Mouse (Mus musculus) lung, postnatal 4 days (tissue): ENCODE data around the gene Kcnq1.

ENCODE experiments used
- DNase-seq, 2 experiments: peaks; one replicate each; pipeline ENCODE4 v3.0.0; 2021

Kcnq1 gene

DNA sequence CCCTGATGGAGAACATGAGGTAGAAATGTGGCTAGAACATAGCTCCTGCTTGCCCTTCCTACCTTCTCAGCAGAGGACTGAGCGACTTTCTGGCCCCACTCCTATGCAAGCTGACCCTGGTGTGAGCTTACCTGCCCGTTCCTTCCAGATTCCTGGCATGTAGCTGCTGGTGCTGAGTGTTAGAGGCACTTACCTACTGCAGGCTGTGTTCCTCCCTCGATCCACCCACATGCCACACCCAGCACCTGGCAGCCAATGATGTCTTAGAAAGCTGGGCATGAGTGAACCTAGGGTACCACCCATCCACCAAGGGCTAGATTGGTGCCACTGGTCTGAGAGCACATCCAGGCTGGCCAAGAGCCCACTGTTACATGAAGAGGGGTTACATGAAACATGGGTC is 12.3 kb upstream of the Kcnq1 start:
- no peak for DNase-seq

DNA sequence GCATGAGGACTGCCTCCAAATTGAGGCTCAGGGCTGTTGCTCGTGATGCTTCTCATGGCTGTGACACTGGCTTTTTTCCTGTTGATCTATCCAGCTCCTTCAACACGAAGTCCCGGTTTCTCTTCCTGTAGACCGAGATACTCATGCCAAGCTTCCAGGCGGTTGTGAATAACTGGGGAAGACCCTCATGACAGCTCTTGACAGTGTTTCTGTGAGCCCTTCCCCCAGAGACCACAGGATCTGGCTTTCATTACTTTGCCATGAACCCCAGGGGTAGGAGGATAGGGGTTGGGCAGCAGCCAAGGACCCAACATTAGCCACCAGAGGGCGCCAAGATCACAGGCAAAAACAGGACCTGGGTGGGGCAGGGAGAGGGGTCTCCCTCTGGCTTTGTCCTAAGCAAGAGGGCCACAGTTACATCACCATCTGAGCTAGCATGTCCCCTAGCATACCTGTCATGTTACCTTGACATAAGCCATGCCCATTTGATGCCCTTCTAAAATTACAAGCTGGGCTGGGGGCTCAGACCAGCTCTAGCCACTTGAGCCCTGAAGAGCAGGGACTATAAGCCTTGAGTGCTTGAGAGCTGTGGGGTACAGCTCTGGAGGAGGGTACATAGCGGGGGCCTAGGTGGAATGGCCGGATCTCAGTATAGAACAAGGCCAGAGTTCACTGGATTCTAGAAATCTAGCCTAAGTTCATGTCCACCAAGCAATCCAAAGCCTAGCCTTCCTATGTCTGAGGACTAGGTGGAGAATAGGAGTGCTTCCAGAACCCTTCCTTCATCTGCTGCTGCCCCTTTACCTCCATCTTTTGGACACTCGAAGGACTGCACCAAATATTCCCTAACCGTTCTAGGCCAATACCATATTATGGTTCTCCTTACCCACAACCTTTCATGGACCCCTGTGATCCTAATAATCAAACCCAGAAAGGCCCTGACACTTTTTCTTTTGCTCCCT is 11.3 kb upstream of the Kcnq1 start, which contains the start of gene Trpm5:
Gene Trpm5, minus strand, starts transcription at position 51 of the 962 bp plus-strand sequence.
- DNase-seq = peak; percentile 63 to 83

DNA sequence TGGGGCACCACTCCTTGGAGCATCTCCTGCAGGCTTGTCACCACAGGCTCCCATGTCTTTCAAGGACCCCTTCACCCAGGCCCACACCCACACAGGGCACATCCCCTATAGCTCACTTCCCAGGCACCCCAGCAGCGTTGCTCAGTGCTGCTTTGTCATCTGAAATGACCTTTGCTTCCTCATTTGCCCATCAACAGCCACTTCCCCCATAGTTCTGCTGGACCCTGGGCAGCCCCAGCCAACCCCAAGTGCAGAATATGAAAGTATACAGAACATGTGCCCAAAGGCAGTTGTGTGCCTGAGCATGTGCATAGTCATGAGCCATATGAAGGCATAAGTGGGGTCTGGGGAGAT is 10.6 kb upstream of the Kcnq1 start:
- DNase-seq = no peak

DNA sequence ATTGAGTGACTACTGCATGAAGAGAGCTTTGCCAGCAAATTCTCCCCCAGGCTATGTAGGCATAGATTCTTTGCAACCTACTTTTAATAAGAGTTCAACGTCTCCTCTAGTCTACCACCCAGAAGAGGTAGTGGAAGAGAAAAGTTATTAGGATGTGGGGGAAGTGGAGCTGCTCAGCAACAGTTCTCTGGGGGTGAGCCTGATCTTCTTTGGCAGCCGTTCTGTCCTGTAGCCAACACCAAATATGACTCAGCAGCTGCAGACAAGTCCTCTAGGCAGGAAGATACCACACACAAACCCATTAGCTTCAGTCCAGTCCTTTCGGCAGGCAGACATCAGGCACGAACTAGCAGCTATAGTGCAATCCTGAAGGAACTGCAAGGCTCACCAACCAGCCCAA is 5.4 kb upstream of the Kcnq1 start:
- DNase-seq = no peak

DNA sequence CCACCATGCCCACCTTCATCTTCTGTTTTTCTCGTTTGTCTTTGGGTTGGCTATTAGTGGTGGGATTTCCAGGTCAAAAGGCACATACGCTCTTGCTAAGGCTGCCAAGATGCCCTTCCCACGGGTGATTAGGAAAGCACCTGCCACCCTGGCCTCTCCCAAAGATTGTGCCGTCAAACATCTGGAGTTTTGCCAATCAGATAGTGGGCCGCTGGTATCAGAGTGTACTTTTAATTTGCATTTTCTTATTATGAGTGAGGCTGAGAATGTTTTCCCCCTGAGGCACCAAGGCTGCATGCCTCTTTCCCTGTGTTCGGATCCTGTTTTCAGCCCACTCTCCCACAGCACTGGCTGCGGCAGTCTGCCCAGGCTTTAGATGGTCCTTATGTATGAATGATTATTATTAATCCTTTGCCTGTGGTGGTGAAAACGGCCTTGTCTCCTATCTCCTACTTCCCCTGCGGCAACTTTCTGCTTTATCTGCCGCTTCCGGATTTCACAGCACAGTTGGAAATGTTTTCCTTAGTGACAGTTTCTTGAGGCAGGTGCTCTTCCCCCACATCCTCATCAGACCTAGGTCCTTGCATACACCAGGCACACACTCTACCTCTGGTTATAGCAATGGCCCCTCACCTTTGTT is 784 bp upstream of the Kcnq1 start:
- peak in 1 of 2 experiments; percentile 49 for DNase-seq

DNA sequence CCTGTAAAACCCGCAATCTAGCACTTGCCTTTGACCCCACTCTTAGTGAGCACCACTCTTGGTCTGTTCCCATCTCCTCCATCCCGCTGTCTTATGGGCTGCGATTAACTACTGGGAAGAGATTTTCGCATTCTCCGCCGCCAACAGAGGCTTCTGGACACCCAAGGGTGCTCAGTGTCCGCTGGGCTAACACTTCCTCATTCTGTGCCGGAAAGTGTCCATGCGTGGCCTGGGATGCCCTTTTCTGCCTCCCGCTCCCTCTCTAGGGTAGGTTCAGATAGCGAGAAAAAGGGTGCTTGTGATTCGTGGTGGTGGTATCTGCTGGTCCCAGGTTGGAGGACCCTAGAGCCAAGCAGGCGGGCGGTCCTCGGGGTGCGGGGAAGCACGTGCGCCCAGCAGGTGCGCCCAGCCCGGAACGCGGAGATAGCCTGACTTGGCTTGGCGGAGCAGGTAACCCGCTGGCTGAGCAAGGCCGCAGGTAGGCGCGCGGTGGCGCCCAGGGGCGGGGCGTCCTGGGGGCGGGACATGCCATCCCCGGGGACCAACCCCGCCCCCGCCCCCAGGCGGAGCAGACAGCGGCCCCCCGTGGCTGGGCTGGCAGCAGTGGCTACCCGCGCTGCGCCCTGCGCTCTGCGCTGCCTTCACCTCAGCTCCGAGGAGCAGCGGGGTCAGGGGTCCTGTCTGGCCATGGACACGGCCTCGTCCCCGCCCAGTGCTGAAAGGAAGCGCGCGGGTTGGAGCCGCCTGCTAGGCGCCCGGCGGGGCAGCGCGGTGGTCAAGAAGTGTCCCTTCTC is 707 bp downstream of the Kcnq1 start:
- peak; percentile 81 to 88 for DNase-seq

DNA sequence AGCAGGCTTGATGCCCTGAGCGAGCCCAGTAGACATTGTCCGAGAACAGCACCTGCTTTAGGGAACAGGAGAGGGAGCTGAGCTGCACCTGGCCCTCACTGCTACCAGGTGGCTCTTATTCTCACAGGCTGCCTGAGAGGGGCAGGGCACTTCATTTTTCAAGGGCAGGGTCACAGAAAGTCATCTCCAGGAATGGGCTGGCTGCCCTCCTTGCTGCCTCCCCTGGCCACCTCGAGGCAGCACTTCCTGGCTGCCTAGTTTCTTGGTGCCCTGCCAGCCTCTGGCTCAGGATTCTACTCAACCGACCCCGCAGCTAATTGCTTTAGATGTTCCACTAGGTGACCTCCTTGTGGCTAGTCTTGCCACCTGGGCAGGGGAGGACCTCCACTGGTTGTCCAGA is 2.0 kb downstream of the Kcnq1 start:
- peak; percentile 75 to 81 for DNase-seq

DNA sequence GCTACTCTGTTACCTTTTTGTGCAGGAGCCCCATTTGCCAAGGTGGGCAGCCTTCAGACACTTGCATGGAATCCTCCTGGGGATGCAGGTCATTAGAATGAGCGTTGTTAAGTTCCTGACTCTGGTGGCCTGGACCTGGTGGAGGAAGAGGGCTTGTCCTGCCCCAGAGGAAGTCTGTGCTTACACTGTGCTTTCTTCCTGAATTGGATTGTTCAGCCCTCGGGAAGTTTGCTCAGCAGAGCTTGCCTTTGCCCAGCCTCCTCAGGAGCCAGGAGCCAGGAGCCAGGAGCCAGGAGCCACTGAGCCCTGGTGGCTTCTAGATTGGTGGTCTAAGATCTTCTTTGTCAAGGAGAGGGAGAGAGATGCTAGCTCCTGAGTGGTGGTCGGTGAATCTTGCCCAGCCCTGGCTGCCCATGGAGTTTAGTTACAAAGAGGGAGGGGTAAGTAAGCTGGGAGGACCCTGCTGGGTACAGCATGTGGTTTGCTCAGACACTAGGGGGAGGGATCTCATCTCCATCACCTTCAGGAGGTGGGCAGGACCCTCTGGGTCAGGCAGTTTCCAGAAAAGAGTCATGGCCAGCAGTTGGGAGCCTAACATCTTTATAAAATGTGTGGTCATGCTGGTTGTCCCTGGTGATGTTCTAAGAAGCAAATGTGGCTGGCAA is 3.0 kb downstream of the Kcnq1 start:
- DNase-seq = peak; percentile 57 to 61

DNA sequence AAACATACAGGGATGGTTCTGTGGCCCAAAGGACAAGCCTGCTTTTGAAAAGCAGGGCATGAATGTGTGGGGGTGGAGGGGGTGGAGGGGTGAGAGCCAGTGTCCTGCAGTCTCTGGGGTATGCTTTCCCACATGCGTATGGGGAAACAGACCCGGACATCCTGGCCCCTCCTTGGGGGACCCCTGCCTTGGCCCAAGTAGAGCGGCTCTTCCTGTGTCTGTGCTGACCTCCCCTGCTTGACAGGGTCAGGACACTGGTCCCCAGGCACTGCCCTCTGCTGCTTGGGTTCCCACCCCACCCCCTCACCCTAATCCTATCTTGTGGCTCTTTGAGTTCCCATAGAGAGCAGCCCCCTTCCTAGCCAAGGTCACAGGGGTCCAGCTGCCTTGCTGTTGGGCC is 3.5 kb downstream of the Kcnq1 start:
- peak; percentile 34 to 60 for DNase-seq

DNA sequence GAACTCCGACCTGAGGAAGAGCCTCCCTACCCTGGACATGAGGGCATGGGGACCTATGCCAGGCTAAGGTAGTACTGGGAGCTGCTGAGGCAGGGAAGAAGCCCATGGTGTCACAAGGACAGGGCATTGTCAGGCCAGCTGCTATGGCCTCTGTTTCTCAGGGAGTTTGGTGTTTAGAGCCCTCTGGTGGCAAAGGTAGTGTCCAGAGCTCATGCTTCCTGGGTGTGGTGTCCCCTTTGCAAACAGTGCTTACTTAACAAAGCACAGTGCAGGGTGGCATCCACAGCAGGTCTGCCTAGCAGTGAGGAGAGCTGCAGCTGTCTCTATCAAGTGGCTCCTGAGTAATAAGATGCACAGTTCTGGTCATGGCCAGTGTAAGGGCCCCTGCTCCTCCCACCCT is 4.6 kb downstream of the Kcnq1 start:
- DNase-seq = peak; percentile 19 to 26

DNA sequence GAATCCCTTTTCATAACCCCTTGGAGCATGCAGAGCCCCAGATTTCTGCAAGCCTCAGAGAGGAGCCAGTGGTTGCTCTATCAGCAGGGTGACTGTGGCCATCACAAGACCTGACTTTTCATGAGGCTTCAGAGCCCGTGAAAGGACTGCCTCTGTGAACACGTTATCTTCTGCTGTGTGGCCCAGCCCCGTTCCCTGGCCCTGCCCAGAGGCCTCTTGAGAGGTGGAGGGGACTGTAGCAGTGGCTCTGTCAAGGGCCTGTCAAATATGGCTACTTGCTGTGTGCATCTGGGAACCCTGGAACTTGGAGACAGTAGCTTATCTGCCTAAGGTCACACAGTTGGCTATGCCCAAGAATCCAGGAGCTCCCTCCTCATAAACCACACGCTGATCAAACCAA is 5.6 kb downstream of the Kcnq1 start:
- no peak for DNase-seq

DNA sequence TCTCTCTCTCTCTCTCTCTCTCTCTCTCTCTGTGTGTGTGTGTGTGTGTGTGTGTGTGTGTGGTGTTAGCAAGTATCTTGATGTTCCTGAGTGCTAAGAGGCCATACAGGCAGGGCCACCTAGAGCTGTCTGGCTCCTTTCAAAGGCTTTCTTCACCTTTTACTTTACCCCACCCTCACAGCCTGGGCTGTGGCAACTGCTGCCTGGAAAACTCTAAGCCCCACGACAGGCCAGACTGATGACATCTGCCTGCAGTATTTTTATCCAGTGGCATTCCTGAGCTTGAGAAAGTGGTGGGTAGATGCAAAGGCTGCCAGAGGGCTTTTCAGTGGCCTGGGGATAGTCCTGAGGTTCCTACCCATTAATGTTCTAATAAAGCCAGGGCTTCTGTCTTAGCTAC is 6.2 kb downstream of the Kcnq1 start:
- DNase-seq = no peak

DNA sequence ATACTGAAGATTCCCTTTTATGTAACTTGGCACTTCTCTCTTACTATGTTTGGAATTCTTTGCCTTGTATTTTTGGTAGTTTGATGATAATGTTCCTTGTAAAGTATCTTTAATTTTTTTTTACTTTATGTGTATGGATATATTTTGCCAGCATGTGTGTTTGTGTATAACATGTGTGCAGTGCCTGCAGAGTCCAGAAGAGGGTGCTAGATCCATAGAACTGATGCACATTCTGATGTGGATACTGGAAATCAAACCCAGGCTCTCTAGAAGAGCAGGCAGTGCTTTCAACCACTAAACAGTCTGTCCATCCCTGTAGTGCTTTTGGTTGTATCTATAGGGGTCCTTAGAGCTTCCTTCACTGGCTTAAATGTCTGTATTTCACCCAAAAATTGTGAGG is 8.6 kb downstream of the Kcnq1 start:
- DNase-seq = no peak

DNA sequence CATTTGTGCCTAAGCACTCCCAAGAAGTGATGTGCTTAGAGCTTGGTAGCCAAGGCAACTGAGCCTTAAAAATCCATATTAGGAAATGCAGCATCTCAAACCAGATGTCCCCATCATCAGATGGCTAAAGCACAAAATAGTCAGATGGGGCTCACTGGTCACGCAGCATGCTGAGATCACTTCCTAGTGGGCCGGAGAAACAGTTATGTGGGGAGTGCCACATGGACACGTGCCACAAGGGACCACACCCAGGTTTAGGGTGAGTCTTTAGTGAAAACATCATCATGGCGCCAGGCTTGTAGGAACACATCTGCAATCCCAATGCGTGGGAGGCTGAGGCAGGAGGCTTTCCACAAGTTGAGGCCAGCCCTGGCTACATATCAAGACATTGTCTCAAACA is 10.4 kb downstream of the Kcnq1 start:
- DNase-seq = no peak

DNA sequence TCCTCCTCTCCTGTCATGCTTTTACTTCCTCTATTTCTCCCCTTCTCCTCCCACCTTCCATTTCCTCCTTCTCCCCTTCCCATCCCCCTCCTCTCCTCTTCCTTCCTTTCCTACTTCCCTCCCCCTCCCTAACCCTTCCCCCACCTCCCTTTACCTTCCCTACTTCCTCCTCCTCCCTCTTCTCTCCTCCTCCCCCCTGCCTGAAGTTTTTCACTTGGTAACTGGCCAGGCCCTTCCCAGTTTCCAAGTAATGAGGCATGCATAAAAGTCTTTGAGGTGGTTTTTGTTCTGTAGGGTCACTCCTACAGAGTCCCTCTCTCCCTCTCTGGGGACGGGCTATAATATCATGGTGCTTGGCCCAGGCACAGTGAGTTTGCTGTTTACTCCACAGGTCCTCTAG is 13.2 kb downstream of the Kcnq1 start:
- peak in 1 of 2 experiments; percentile 52 for DNase-seq

DNA sequence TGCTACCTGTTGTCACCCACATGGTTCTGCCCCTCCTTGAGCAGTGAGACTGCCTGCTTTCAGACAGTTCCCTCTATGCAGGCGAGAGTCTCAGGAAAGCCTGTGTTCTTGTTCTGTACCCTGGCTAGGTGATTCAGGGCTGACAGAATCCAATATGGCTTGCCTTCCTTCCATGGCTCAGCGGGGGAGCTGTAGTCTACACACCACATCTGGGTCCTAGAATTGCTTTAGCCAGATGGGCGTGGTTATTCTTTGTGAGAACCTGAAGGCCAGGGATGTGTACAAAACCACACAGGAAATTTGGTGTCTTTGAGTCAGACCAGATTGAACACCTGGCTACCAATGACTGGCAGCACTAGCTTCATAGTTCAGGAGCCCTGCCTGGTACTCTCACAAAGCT is 13.7 kb downstream of the Kcnq1 start:
- no peak for DNase-seq

DNA sequence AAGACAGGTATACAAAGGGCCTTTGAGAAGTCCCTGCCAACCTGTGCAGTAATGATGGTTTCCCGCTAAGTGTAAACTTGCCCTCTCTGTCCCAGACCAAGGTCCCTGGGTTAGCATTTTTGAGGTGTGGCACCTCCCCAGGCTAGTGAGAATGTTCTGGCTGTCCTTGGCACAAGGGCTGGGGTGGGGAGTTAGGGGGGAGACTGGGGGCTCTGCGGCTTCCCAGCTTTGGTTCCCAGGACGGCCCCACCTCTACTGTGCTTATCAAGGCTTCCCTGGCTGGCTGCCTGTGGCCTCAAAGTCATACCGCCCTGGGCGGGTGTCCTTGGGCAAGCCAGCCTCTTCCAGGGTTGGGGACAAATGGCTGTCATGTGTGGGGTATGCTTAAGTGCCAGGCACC is 16.0 kb downstream of the Kcnq1 start:
- peak in 1 of 2 experiments; percentile 48 for DNase-seq

DNA sequence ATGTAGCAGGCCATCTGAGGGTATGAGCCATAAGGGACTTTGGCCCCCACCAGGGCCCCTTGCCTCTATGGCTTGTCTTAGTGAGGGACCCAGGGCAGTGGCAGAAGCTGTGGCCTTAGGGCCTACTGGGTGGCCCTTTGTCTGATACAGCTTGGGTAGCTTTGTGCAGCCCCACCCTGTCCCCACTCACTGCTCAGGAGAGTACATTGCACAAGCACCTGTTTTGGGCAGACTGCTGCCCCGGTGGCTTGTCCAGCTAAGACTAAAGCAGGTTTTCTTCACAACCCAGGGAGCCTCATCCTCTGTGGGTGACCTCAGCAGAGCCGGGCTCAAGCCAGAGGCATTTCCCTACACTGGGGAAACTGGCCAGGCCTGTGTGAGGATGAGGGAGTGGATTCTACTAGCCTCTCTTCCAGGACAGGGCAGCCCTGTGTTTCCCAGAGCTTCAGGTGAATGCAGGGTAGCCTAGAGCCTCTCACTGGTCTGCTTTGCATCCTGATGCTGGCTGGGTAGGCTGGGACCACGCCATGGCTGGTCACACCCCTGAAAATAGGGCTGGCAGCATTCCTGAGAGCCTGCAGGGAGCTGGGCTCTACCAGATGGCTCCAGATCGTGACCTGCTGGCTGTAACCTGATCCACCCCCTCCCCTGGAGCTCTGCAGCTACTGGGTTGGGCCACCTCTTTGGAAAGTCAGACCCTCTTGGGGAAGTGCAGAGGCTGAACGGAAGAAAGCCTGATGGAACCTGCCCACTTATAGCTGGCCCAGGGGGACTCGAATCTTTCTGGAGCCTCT is 17.9 kb downstream of the Kcnq1 start:
- DNase-seq = peak; percentile 58 to 72

DNA sequence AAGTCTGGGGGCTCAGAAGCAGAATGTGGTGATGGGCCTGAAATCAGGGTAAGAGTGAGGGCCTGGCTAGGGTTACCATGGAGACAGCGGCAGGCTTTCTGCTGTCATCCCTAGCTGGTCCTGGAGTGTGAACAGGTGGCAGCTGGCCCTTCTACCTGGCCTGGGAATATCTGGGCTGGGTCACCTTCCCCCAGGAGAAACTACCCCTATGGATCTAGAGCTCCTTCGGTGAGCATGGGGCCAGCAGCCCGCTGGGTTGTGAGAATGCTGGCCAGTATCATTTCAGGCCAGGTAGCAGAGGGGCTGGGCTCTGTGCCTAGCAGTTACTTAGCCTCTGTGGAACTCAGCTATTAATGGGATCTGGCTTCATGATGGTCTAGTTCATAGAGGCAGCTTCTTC is 18.7 kb downstream of the Kcnq1 start:
- no peak for DNase-seq

DNA sequence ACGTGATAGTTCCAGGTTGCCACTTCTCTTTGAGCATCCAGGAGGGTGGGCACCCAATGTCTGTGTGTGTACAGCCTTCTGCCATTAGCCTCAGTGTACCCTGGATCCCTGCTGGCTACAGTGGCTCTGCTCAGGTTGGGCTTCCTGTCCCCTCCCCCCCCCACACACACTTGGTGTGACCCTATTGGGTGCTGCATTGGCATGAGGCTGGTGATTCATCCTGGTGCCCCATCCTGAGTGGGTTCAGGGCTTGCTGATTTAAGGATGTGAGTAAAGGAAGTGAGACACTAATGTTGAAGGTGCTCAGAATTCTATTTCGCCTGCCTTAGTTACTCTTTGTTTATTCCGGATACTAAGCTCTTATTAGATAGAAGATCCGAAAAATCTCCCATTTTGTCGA is 26.7 kb downstream of the Kcnq1 start:
- no peak for DNase-seq

DNA sequence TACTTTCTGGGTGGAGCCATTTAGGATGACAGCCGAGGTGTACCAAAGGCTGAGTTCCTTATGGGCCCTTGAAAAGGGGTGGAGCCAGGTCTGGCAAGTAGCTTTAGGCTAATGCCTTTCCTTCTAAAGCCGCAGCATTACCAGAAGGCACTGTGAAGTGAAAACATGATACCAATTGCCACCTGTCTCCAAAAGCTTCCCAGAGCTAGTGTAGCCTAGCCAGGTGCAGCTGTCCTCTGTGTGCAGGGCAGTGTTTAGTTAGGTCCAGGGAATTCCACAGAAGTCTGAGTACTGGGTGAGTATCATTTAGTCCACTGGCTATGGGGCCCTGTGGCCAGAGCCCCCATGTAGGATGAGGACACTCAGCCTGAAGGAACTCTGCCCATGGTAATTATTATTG is 30.0 kb downstream of the Kcnq1 start:
- DNase-seq = no peak

DNA sequence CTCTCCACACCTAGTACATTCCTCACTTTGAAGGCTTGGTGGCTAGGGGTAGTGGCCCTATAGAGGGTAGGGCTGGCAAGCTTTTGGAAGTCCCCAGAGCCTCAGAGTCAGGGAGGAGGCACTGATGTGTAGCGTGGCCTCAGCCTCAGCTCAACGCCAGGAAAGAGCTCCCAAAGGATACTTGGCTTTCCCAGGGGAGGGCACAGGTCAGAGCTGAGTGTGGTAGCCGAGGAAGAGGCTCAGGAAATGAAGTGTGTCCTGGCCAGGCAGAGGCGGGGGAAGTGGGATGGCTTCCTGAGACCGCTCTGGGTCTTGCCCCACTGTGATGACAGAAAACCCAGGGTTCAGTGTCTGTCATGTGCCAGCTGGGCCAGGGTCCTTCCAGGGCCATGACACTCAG is 30.4 kb downstream of the Kcnq1 start:
- DNase-seq = peak; percentile 29 to 50
